Mouse (Mus musculus): ENCODE results near the gene 1700017B05Rik. TPM values are rescaled to one million over a fixed set of nuclear protein-coding genes. Genes with fewer than 3 reads are reported as not detected.
A peak's percentile ranks its signal among the peaks of the same experiment; 100 is the strongest.
"Not testable (repeated sequence)": the region's sequence is repeated elsewhere in the genome, so short reads cannot be mapped to it uniquely, and the experiment has no call there.

Gene 1700017B05Rik
- polyA plus RNA-seq, 1 experiment: 3.5 TPM

DNA sequence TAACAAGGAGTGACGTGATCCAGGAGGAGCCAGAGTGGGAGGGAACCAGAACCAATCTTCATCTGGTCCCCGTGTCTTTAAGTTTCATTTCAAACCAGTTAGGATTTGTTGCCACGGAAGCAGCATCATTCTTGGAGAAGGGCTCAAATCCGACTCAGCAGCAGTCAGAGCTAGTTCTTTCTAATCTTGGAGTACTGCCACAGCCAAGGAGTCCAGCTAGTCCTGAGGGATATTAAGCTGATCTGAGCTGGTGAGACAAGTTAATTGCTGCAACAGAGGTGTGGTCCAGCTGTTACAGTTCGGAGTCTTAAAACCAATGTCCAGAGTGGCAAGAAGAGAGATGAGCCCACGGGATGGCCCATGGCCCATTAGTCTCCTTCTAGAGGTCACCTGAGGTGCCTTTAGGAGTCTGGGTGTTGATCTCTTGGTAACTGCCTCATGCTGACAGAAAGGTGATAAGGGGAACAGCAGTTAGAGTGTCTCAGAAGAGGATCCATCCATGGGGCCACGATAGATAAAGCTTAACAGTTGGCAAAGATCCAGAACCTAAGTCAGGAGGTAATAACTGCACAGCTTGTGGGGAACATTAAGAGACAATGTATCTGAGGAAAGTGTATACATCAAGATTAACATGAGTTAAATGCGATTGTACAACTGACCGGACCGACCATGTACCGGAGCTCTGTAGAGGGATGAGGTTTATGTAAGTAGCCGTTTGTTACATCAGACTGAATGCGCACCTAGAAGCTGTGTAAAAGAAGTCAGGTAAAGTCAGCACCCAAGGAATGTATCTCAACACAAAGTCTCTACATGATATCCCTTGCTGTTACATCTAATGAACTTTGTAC, 36.4 kb downstream of the 1700017B05Rik start:
- DNase-seq (ENCODE audit: low read depth): peak; percentile 8
- TF ChIP-seq POLR2A (IDR thresholded peaks at IDR 0.05; ENCODE audit: borderline replicate concordance, extremely low read depth, insufficient read depth, insufficient read length, poor library complexity, severe bottlenecking) (no peak), CTCF (IDR thresholded peaks at IDR 0.05; ENCODE audit: borderline replicate concordance, extremely low read depth, insufficient read depth, insufficient read length) (no peak)

DNA sequence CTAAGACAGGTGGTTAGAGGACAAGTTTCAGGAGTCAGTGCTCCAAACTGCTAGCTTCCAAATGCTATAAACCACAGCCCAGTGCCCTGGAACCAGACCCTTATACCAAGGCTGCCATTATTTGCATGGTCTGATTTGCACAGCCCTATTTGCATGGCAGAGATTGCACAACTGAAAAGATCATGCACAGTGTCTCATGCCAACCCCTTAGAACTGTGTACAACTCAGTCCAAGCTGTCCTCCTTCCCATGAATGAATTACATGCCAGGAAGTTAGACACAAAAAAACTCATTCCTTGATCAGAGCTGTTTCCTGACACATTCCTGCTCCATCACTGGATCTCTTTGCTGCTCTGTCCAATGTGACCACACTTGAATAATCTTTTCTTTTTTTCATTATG, 39.1 kb downstream of the 1700017B05Rik start:
- no peak for TF ChIP-seq CTCF (IDR thresholded peaks at IDR 0.05; ENCODE audit: borderline replicate concordance, extremely low read depth, insufficient read depth, insufficient read length)
- no peak for TF ChIP-seq POLR2A (IDR thresholded peaks at IDR 0.05; ENCODE audit: borderline replicate concordance, extremely low read depth, insufficient read depth, insufficient read length, poor library complexity, severe bottlenecking)
- DNase-seq (ENCODE audit: low read depth): no peak

DNA sequence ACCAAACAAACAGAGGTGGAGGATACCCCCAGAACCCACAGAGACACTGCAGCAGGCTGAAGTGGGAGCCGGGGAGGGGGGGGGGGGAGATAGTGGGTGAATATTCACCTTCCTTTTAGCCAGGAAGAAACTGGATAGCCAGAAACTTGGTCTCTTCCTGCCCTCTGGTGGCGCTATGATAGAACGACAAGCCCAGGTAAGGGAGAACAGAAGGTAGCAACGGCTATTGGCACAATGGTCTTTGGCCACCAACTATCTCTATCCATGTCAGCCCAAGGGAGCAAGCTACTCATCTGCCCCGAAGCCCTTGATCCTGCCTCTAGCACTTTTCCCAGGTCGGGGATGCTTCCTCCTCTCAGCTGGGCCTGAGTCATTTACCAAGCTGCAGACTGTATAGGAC, 42.1 kb downstream of the 1700017B05Rik start:
- peak; percentile 54 for DNase-seq (ENCODE audit: low read depth)
- no peak for TF ChIP-seq POLR2A (IDR thresholded peaks at IDR 0.05; ENCODE audit: borderline replicate concordance, extremely low read depth, insufficient read depth, insufficient read length, poor library complexity, severe bottlenecking)
- TF ChIP-seq CTCF (IDR thresholded peaks at IDR 0.05; ENCODE audit: borderline replicate concordance, extremely low read depth, insufficient read depth, insufficient read length): peak; percentile 77

GRCm38 (mm10) chr9:57219511-57219910, 42.9 kb downstream of the 1700017B05Rik start:
- no peak for TF ChIP-seq CTCF (IDR thresholded peaks at IDR 0.05; ENCODE audit: borderline replicate concordance, extremely low read depth, insufficient read depth, insufficient read length)
- no peak for TF ChIP-seq POLR2A (IDR thresholded peaks at IDR 0.05; ENCODE audit: borderline replicate concordance, extremely low read depth, insufficient read depth, insufficient read length, poor library complexity, severe bottlenecking)
- DNase-seq (ENCODE audit: low read depth): no peak

- TF ChIP-seq CTCF (IDR thresholded peaks at IDR 0.05; ENCODE audit: borderline replicate concordance, extremely low read depth, insufficient read depth, insufficient read length) (no peak), POLR2A (IDR thresholded peaks at IDR 0.05; ENCODE audit: borderline replicate concordance, extremely low read depth, insufficient read depth, insufficient read length, poor library complexity, severe bottlenecking) (no peak)
These were observed 43.6 kb downstream of the 1700017B05Rik start for GRCm38 (mm10) chr9:57218776-57219175.

DNA sequence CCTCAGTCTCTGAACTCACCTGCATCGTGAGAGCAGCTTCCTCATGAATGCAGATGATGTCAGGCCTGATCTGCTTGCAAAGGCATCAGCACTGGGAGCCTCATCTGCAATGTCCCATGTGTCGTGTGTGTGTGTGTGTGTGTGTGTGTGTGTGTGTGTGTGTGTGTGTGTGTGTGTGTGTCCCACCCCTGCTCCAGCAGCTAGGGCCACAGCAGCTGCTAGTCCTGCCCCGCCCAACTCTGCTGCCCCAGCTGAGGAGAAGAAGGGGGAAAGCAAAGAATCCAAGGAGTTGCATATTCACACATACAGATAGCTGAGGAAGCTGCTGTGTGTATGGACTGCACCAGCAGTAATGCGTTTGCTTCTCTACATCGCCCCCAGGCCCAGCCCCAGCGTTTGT, 45.2 kb downstream of the 1700017B05Rik start:
- no peak for DNase-seq (ENCODE audit: low read depth)
- TF ChIP-seq POLR2A (IDR thresholded peaks at IDR 0.05; ENCODE audit: borderline replicate concordance, extremely low read depth, insufficient read depth, insufficient read length, poor library complexity, severe bottlenecking): no peak
- TF ChIP-seq CTCF (IDR thresholded peaks at IDR 0.05; ENCODE audit: borderline replicate concordance, extremely low read depth, insufficient read depth, insufficient read length): no peak

More at GRCm38 (mm10) chr9:57218776-57219175, 43.6 kb downstream of the 1700017B05Rik start:
- DNase-seq (ENCODE audit: low read depth): no peak

GRCm38 (mm10) chr9:57214500-57214899, 47.9 kb downstream of the 1700017B05Rik start:
- TF ChIP-seq CTCF (IDR thresholded peaks at IDR 0.05; ENCODE audit: borderline replicate concordance, extremely low read depth, insufficient read depth, insufficient read length) (no peak), POLR2A (IDR thresholded peaks at IDR 0.05; ENCODE audit: borderline replicate concordance, extremely low read depth, insufficient read depth, insufficient read length, poor library complexity, severe bottlenecking) (no peak)
- no peak for DNase-seq (ENCODE audit: low read depth)

GRCm38 (mm10) chr9:57212448-57213222, 49.8 kb downstream of the 1700017B05Rik start:
- TF ChIP-seq POLR2A (IDR thresholded peaks at IDR 0.05; ENCODE audit: borderline replicate concordance, extremely low read depth, insufficient read depth, insufficient read length, poor library complexity, severe bottlenecking): no peak
- TF ChIP-seq CTCF (IDR thresholded peaks at IDR 0.05; ENCODE audit: borderline replicate concordance, extremely low read depth, insufficient read depth, insufficient read length): no peak
- no peak for DNase-seq (ENCODE audit: low read depth)

GRCm38 (mm10) chr9:57209316-57209715, 53.1 kb downstream of the 1700017B05Rik start:
- peak; percentile 73 for DNase-seq (ENCODE audit: low read depth)
- TF ChIP-seq CTCF (IDR thresholded peaks at IDR 0.05; ENCODE audit: borderline replicate concordance, extremely low read depth, insufficient read depth, insufficient read length): peak; percentile 56; the same call in 1 of the 2 replicates
- no peak for TF ChIP-seq POLR2A (IDR thresholded peaks at IDR 0.05; ENCODE audit: borderline replicate concordance, extremely low read depth, insufficient read depth, insufficient read length, poor library complexity, severe bottlenecking)

DNA sequence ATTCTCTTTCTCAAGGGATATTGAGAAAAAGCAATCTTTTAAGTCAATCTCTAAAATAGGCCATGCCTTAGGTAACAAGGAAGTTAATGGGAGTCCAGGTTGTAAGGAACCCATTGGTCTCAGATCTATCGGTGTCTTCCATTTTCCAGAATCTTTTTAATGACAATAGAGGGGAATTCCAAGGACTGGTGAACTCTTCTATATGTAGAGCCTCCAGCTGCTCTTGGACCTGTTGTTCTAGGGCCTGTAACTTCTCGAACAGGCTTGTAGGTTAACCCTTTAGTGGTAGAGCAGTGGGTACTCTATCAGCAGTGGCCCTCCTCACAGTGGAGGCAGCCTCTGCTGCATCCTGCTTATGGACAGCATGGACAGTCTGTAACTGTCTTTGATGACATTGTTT, 55.5 kb downstream of the 1700017B05Rik start:
- TF ChIP-seq CTCF (IDR thresholded peaks at IDR 0.05; ENCODE audit: borderline replicate concordance, extremely low read depth, insufficient read depth, insufficient read length) (no peak), POLR2A (IDR thresholded peaks at IDR 0.05; ENCODE audit: borderline replicate concordance, extremely low read depth, insufficient read depth, insufficient read length, poor library complexity, severe bottlenecking) (no peak)
- no peak for DNase-seq (ENCODE audit: low read depth)

GRCm38 (mm10) chr9:57203571-57203970, 58.8 kb downstream of the 1700017B05Rik start:
- not testable (repeated sequence) for DNase-seq (ENCODE audit: low read depth)

Other genes with a start within 250 kb of the 1700017B05Rik start
- 79.3 and 101 TPM in 2 replicates for gene Sin3a, start 190.6 kb downstream of the 1700017B05Rik start, polyA plus RNA-seq (2012; rRNA removed)
- 204 and 254 TPM in 2 replicates for gene Man2c1, start 131.9 kb downstream of the 1700017B05Rik start, polyA plus RNA-seq (2012; rRNA removed)
- 12.7 and 16.0 TPM in 2 replicates for gene Neil1, start 114.3 kb downstream of the 1700017B05Rik start, polyA plus RNA-seq (2012; rRNA removed)
- gene Commd4, start 104.3 kb downstream of the 1700017B05Rik start, polyA plus RNA-seq (2012; rRNA removed): 174 and 315 TPM in 2 replicates
- not detected in 2 replicates for gene Trcg1, start 26.1 kb downstream of the 1700017B05Rik start, polyA plus RNA-seq (2012; rRNA removed)
- gene Ppcdc, start 177.5 kb upstream of the 1700017B05Rik start, polyA plus RNA-seq (2012; rRNA removed): 17.9 and 21.1 TPM in 2 replicates
- gene Scamp5, start 205.4 kb upstream of the 1700017B05Rik start, polyA plus RNA-seq (2012; rRNA removed): 222 and 241 TPM in 2 replicates
- gene Rpp25, start 241.4 kb upstream of the 1700017B05Rik start, polyA plus RNA-seq (2012; rRNA removed): 8.2 and 12.1 TPM in 2 replicates

All from brain, embryonic 14.5 days (tissue).